Mouse (Mus musculus) E14TG2a.4 (cell line): ENCODE measurements at regions not wholly inside any gene's neighbourhood (a gene's known extent, or its start where the extent isn't known, plus 50 kb on each side); places are given as distances from the start of the nearest gene placed in this dataset.

ENCODE experiments used
- CTCF ChIP-seq: conservative IDR thresholded peaks from 2 replicates; pipeline ENCODE4 v1.5.1; 2014; ENCODE audit warnings: low read length
- NANOG ChIP-seq: IDR thresholded peaks from 2 replicates; pipeline ENCODE4 v1.6.1; 2014; ENCODE audit warnings: borderline replicate concordance, low read length, mixed read lengths
- POU5F1 ChIP-seq: IDR thresholded peaks from 2 replicates; pipeline ENCODE4 v1.6.1; 2014; ENCODE audit warnings: low read length, borderline replicate concordance

DNA sequence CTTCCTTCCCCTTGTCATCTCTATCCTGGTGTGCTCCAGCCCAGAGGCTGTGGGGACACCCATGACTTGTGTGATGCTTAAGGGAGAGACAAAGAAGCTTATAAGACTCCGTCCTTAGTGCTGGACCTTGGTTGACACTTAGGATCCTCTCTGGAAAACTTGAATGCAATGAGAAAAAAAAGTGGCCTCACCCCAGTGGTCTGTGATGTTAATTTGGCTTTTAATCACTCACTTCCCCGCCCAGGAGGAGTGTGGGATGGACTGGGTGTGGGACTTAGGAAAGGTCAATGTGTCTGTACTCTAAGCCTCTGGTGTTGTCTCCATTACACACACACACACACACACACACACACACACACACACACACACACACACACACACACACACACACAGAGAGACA is 60.0 kb downstream of the Nog start:
- TF ChIP-seq CTCF = no peak
- no peak for TF ChIP-seq POU5F1
- peak; percentile 29; the same call in 1 of the 2 replicates for TF ChIP-seq NANOG
